Mouse (Mus musculus): ENCODE data around the gene Myo10. TPM values are rescaled to one million over a fixed set of nuclear protein-coding genes. Genes with fewer than 3 reads are reported as not detected.
A peak's percentile ranks its signal among the peaks of the same experiment; 100 is the strongest.

The Myo10 gene
- polyA plus RNA-seq, 1 experiment from 2014 or later = 3.9 TPM

GRCm38 (mm10) chr15:25806363-25806762 is 184.0 kb downstream of the Myo10 start:
- H3K27me3 ChIP-seq = no peaks in the 10 kb centered on the region
- H3K36me3 ChIP-seq (replicated peaks) = peaks cover 30% of the 10 kb centered on the region; the same call in 1 of the 2 replicates
- H3K4me1 ChIP-seq (replicated peaks) = no peaks in the 10 kb centered on the region
- H3K4me3 ChIP-seq (replicated peaks) = no peak overlapping the region
- H3K4me2 ChIP-seq = no peak overlapping the region
- H3K9ac ChIP-seq = no peak overlapping the region
- ATAC-seq (ENCODE audit: insufficient read depth) = no peak
- no peak overlapping the region for H3K27ac ChIP-seq (replicated peaks)
- WGBS (ENCODE audit: insufficient replicate concordance) = 82% methylated on average over 17 of the region's 17 CpGs
- no peaks in the 10 kb centered on the region for H3K9me3 ChIP-seq (replicated peaks)

GRCm38 (mm10) chr15:25806878-25807277 is 184.6 kb downstream of the Myo10 start:
- H3K36me3 ChIP-seq (replicated peaks) = peaks cover 34% of the 10 kb centered on the region; the same call in 1 of the 2 replicates

GRCm38 (mm10) chr15:25808677-25809460 is 186.5 kb downstream of the Myo10 start:
- Histone ChIP-seq H3K9ac (no peak overlapping the region), H3K27ac (replicated peaks) (no peak overlapping the region), H3K9me3 (replicated peaks) (no peaks in the 10 kb centered on the region), H3K27me3 (no peaks in the 10 kb centered on the region), H3K36me3 (replicated peaks) (peaks cover 26% of the 10 kb centered on the region; the same call in 1 of the 2 replicates), H3K4me3 (replicated peaks) (no peak overlapping the region), H3K4me1 (replicated peaks) (no peaks in the 10 kb centered on the region), H3K4me2 (no peak overlapping the region)
- ATAC-seq (ENCODE audit: insufficient read depth) = no peak
- WGBS (ENCODE audit: insufficient replicate concordance) = 78% methylated on average over 20 of the region's 20 CpGs

More at GRCm38 (mm10) chr15:25806878-25807277, 184.6 kb downstream of the Myo10 start:
- ATAC-seq (ENCODE audit: insufficient read depth) = no peak
- Histone ChIP-seq H3K4me1 (replicated peaks) (no peaks in the 10 kb centered on the region), H3K4me2 (no peak overlapping the region), H3K27me3 (no peaks in the 10 kb centered on the region), H3K9me3 (replicated peaks) (no peaks in the 10 kb centered on the region), H3K27ac (replicated peaks) (no peak overlapping the region), H3K9ac (no peak overlapping the region), H3K4me3 (replicated peaks) (no peak overlapping the region)
- WGBS (ENCODE audit: insufficient replicate concordance) = 75% methylated on average over 9 of the region's 9 CpGs

GRCm38 (mm10) chr15:25809669-25810068 is 187.3 kb downstream of the Myo10 start:
- no peak overlapping the region for H3K27ac ChIP-seq (replicated peaks)
- H3K4me1 ChIP-seq (replicated peaks) = no peaks in the 10 kb centered on the region
- no peak overlapping the region for H3K4me3 ChIP-seq (replicated peaks)
- peaks cover 32% of the 10 kb centered on the region; the same call in 1 of the 2 replicates for H3K36me3 ChIP-seq (replicated peaks)
- no peak overlapping the region for H3K4me2 ChIP-seq
- H3K27me3 ChIP-seq = no peaks in the 10 kb centered on the region
- 69% methylated on average over 6 of the region's 6 CpGs for WGBS (ENCODE audit: insufficient replicate concordance)
- H3K9ac ChIP-seq = no peak overlapping the region
- no peak for ATAC-seq (ENCODE audit: insufficient read depth)
- no peaks in the 10 kb centered on the region for H3K9me3 ChIP-seq (replicated peaks)

- Histone ChIP-seq H3K27me3 (no peaks in the 10 kb centered on the region), H3K9ac (no peak overlapping the region), H3K27ac (replicated peaks) (no peak overlapping the region), H3K9me3 (replicated peaks) (no peaks in the 10 kb centered on the region), H3K4me3 (replicated peaks) (no peak overlapping the region), H3K4me2 (no peak overlapping the region), H3K36me3 (replicated peaks) (peaks cover 36% of the 10 kb centered on the region; the same call in 1 of the 2 replicates), H3K4me1 (replicated peaks) (no peaks in the 10 kb centered on the region)
- WGBS (ENCODE audit: insufficient replicate concordance) = 73% methylated on average over 11 of the region's 11 CpGs
- ATAC-seq (ENCODE audit: insufficient read depth) = no peak
Measured at GRCm38 (mm10) chr15:25811834-25812250, 189.5 kb downstream of the Myo10 start.

- Histone ChIP-seq H3K4me1 (replicated peaks) (no peaks in the 10 kb centered on the region), H3K27me3 (no peaks in the 10 kb centered on the region), H3K27ac (replicated peaks) (no peak overlapping the region), H3K4me3 (replicated peaks) (no peak overlapping the region), H3K36me3 (replicated peaks) (peaks cover 29% of the 10 kb centered on the region; the same call in 1 of the 2 replicates), H3K9ac (no peak overlapping the region), H3K4me2 (no peak overlapping the region), H3K9me3 (replicated peaks) (no peaks in the 10 kb centered on the region)
- WGBS (ENCODE audit: insufficient replicate concordance) = 68% methylated on average over 12 of the region's 12 CpGs
- ATAC-seq (ENCODE audit: insufficient read depth) = no peak
Measured at GRCm38 (mm10) chr15:25812479-25812878, 190.2 kb downstream of the Myo10 start.

- Histone ChIP-seq H3K27me3 (no peaks in the 10 kb centered on the region), H3K9ac (no peak overlapping the region), H3K4me2 (no peak overlapping the region), H3K27ac (replicated peaks) (no peak overlapping the region), H3K4me1 (replicated peaks) (no peaks in the 10 kb centered on the region), H3K9me3 (replicated peaks) (no peaks in the 10 kb centered on the region), H3K36me3 (replicated peaks) (peaks cover 24% of the 10 kb centered on the region; the same call in 1 of the 2 replicates), H3K4me3 (replicated peaks) (no peak overlapping the region)
- WGBS (ENCODE audit: insufficient replicate concordance) = 59% methylated on average over 3 of the region's 3 CpGs
- ATAC-seq (ENCODE audit: insufficient read depth) = no peak
Measured at GRCm38 (mm10) chr15:25814535-25814934, 192.2 kb downstream of the Myo10 start.

GRCm38 (mm10) chr15:25817191-25817590 is 194.9 kb downstream of the Myo10 start:
- Histone ChIP-seq H3K4me3 (replicated peaks) (no peak overlapping the region), H3K36me3 (replicated peaks) (peaks cover 11% of the 10 kb centered on the region; the same call in 1 of the 2 replicates), H3K27me3 (no peaks in the 10 kb centered on the region), H3K9me3 (replicated peaks) (no peaks in the 10 kb centered on the region), H3K27ac (replicated peaks) (no peak overlapping the region), H3K4me2 (no peak overlapping the region), H3K9ac (no peak overlapping the region), H3K4me1 (replicated peaks) (no peaks in the 10 kb centered on the region)
- ATAC-seq (ENCODE audit: insufficient read depth) = no peak
- WGBS (ENCODE audit: insufficient replicate concordance) = 57% methylated on average over 2 of the region's 2 CpGs

- Histone ChIP-seq H3K4me1 (replicated peaks) (no peaks in the 10 kb centered on the region), H3K4me2 (no peak overlapping the region), H3K36me3 (replicated peaks) (no peaks in the 10 kb centered on the region), H3K27ac (replicated peaks) (no peak overlapping the region), H3K9me3 (replicated peaks) (no peaks in the 10 kb centered on the region), H3K27me3 (no peaks in the 10 kb centered on the region), H3K9ac (no peak overlapping the region), H3K4me3 (replicated peaks) (no peak overlapping the region)
- no peak for ATAC-seq (ENCODE audit: insufficient read depth)
Measured at GRCm38 (mm10) chr15:25821981-25822380, 199.7 kb downstream of the Myo10 start.

GRCm38 (mm10) chr15:25822656-25823055 is 200.3 kb downstream of the Myo10 start:
- Histone ChIP-seq H3K9me3 (replicated peaks) (no peaks in the 10 kb centered on the region), H3K9ac (no peak overlapping the region), H3K27ac (replicated peaks) (no peak overlapping the region), H3K4me3 (replicated peaks) (no peak overlapping the region), H3K4me2 (no peak overlapping the region), H3K4me1 (replicated peaks) (no peaks in the 10 kb centered on the region), H3K27me3 (no peaks in the 10 kb centered on the region), H3K36me3 (replicated peaks) (no peaks in the 10 kb centered on the region)
- WGBS (ENCODE audit: insufficient replicate concordance) = 38% methylated on average over 3 of the region's 3 CpGs
- no peak for ATAC-seq (ENCODE audit: insufficient read depth)

GRCm38 (mm10) chr15:25826531-25826961 is 204.2 kb downstream of the Myo10 start:
- peak; percentile 37; the same call in 1 of the 2 replicates for ATAC-seq (ENCODE audit: insufficient read depth)
- no peaks in the 10 kb centered on the region for H3K9me3 ChIP-seq (replicated peaks)
- no peaks in the 10 kb centered on the region for H3K36me3 ChIP-seq (replicated peaks)
- H3K4me3 ChIP-seq (replicated peaks) = no peak overlapping the region
- H3K27ac ChIP-seq (replicated peaks) = no peak overlapping the region
- no peak overlapping the region for H3K9ac ChIP-seq
- H3K4me1 ChIP-seq (replicated peaks) = peaks cover 3% of the 10 kb centered on the region; the same call in 1 of the 2 replicates
- H3K27me3 ChIP-seq = no peaks in the 10 kb centered on the region
- H3K4me2 ChIP-seq = no peak overlapping the region
- 59% methylated on average over 8 of the region's 8 CpGs for WGBS (ENCODE audit: insufficient replicate concordance)

Measured in liver, embryonic 15.5 days (tissue).